Mouse (Mus musculus): ENCODE data around the gene Ambra1.

- TF ChIP-seq CHD1 (IDR thresholded peaks at IDR 0.05; ENCODE audit: low read depth, low read length), result no peak
- TF ChIP-seq CTCF (conservative IDR thresholded peaks at IDR 0.05 in 1 of 2, IDR thresholded peaks at IDR 0.05 in 1 of 2; ENCODE audit: low read depth in 2 of 2, low read length in 2 of 2), result no peak
- TF ChIP-seq USF2 (conservative IDR thresholded peaks at IDR 0.05; ENCODE audit: low read depth, low read length), result no peak
These were observed 154.7 kb downstream of the Ambra1 start for GRCm38 (mm10) chr2:91884616-91885015.
